Mouse (Mus musculus) thymus, postnatal 4 days (tissue): ENCODE data around the gene Psma1.

ENCODE experiments used
- DNase-seq: peaks from one replicate; pipeline ENCODE4 v3.0.0; 2021

Psma1 gene

GRCm38 (mm10) chr7:114276005-114276752 is at the start of gene Psma1:
Gene Psma1, minus strand, starts transcription at chr7:114276118.
- peak; percentile 98 for DNase-seq

GRCm38 (mm10) chr7:114323527-114323926 is 47.6 kb upstream of the Psma1 start:
- no peak for DNase-seq

- DNase-seq: no peak
These were observed 46.9 kb upstream of the Psma1 start for GRCm38 (mm10) chr7:114322531-114323441.

- DNase-seq: no peak
These were observed 45.9 kb upstream of the Psma1 start for GRCm38 (mm10) chr7:114321694-114322372.

GRCm38 (mm10) chr7:114317896-114318295 is 42.0 kb upstream of the Psma1 start:
- peak; percentile 64 for DNase-seq

- DNase-seq: peak; percentile 77
These were observed 41.5 kb upstream of the Psma1 start for GRCm38 (mm10) chr7:114317389-114317792.

- DNase-seq: peak; percentile 64
These were observed 40.5 kb upstream of the Psma1 start for GRCm38 (mm10) chr7:114316361-114316871.

GRCm38 (mm10) chr7:114311209-114311608 is 35.3 kb upstream of the Psma1 start:
- peak; percentile 15 for DNase-seq

- DNase-seq: no peak
These were observed 33.1 kb upstream of the Psma1 start for GRCm38 (mm10) chr7:114309020-114309419.

- peak; percentile 37 for DNase-seq
These were observed 25.4 kb upstream of the Psma1 start for GRCm38 (mm10) chr7:114301293-114301782.

- DNase-seq: no peak
These were observed 24.9 kb upstream of the Psma1 start for GRCm38 (mm10) chr7:114300782-114301181.

GRCm38 (mm10) chr7:114299247-114299646 is 23.3 kb upstream of the Psma1 start:
- no peak for DNase-seq

- peak; percentile 50 for DNase-seq
These were observed 18.8 kb upstream of the Psma1 start for GRCm38 (mm10) chr7:114294698-114295097.

- no peak for DNase-seq
These were observed 18.0 kb upstream of the Psma1 start for GRCm38 (mm10) chr7:114293903-114294302.

GRCm38 (mm10) chr7:114292501-114292971 is 16.6 kb upstream of the Psma1 start:
- peak; percentile 48 for DNase-seq

GRCm38 (mm10) chr7:114291461-114292335 is 15.8 kb upstream of the Psma1 start:
- DNase-seq: peak; percentile 58

- peak; percentile 34 for DNase-seq
These were observed 14.2 kb upstream of the Psma1 start for GRCm38 (mm10) chr7:114290078-114290506.

GRCm38 (mm10) chr7:114284296-114284910 is 8.5 kb upstream of the Psma1 start:
- DNase-seq: no peak

GRCm38 (mm10) chr7:114283006-114283405 is 7.1 kb upstream of the Psma1 start:
- DNase-seq: no peak

- DNase-seq: peak; percentile 74
These were observed 5.8 kb upstream of the Psma1 start for GRCm38 (mm10) chr7:114281671-114282070.
